Mouse (Mus musculus) kidney, adult 11 months (tissue): Measurements from ENCODE around the gene Fbxw10.

Experiments
- DNase-seq: peaks from one replicate; pipeline ENCODE4 v3.0.0; 2022

Gene Fbxw10

GRCm38 (mm10) chr11:62913141-62913540 lies 66.3 kb downstream of the Fbxw10 start:
- DNase-seq: no peak

- no peak for DNase-seq
Measured at GRCm38 (mm10) chr11:62914532-62914931, 67.7 kb downstream of the Fbxw10 start.

GRCm38 (mm10) chr11:62915486-62915885 lies 68.6 kb downstream of the Fbxw10 start:
- no peak for DNase-seq

- no peak for DNase-seq
Measured at GRCm38 (mm10) chr11:62916765-62917164, 69.9 kb downstream of the Fbxw10 start.

GRCm38 (mm10) chr11:62919946-62920742 lies 73.3 kb downstream of the Fbxw10 start:
- no peak for DNase-seq

- DNase-seq: no peak
Measured at GRCm38 (mm10) chr11:62920743-62921050, 73.8 kb downstream of the Fbxw10 start.

- peak; percentile 81 for DNase-seq
Measured at GRCm38 (mm10) chr11:62921052-62921977, 74.4 kb downstream of the Fbxw10 start.

GRCm38 (mm10) chr11:62924091-62924761 lies 77.4 kb downstream of the Fbxw10 start:
- DNase-seq: no peak
